Mouse (Mus musculus): ENCODE data around the gene Hsd3b1. TPM values are rescaled to one million over a fixed set of nuclear protein-coding genes. Genes with fewer than 3 reads are reported as not detected.
"Not testable (repeated sequence)": the region's sequence is repeated elsewhere in the genome, so short reads cannot be mapped to it uniquely, and the experiment has no call there.

Gene Hsd3b1
- over 10,000 TPM; 10,449 to 17,240 TPM for total RNA-seq (2021)
- long read RNA-seq, experiment 1, transcript Hsd3b1-201 (4 exons, 1,663 nt), result major isoform, 361 of 10,967 reads
- long read RNA-seq, experiment 1, transcript Hsd3b1-202 (5 exons, 1,855 nt), result minor isoform, 108 of 10,967 reads
- long read RNA-seq, experiment 1, partial matches to known transcripts, result 9,363 of 10,967 reads
- long read RNA-seq, experiment 1, other reads (novel, unspliced or antisense), result 1,135 of 10,967 reads
- long read RNA-seq, experiment 2, transcript Hsd3b1-201 (4 exons, 1,663 nt), result major isoform, 14 of 2,688 reads
- long read RNA-seq, experiment 2, partial matches to known transcripts, result 2,375 of 2,688 reads
- long read RNA-seq, experiment 2, other reads (novel, unspliced or antisense), result 299 of 2,688 reads

GRCm38 (mm10) chr3:98859576-98859975, at the start of gene Hsd3b1:
Hsd3b1 (minus strand) TSS chr3:98859794.
- no peak for DNase-seq

- no peak for DNase-seq
Observed at GRCm38 (mm10) chr3:98897606-98898005, 38.0 kb upstream of the Hsd3b1 start.

- DNase-seq, result peak in 1 of 2 experiments; percentile 36
Observed at GRCm38 (mm10) chr3:98895071-98895601, 35.5 kb upstream of the Hsd3b1 start.

- DNase-seq, result no peak
Observed at GRCm38 (mm10) chr3:98893057-98893772, 33.6 kb upstream of the Hsd3b1 start, which contains the start of gene Hao2. Hao2 (minus strand) TSS chr3:98893239.

- DNase-seq, result no peak
Observed at GRCm38 (mm10) chr3:98890430-98890829, 30.8 kb upstream of the Hsd3b1 start.

GRCm38 (mm10) chr3:98888206-98888605, 28.6 kb upstream of the Hsd3b1 start:
- peak; percentile 40 to 64 for DNase-seq

- DNase-seq, result no peak
Observed at GRCm38 (mm10) chr3:98880831-98881230, 21.2 kb upstream of the Hsd3b1 start.

- DNase-seq, result no peak
Observed at GRCm38 (mm10) chr3:98880216-98880615, 20.6 kb upstream of the Hsd3b1 start.

GRCm38 (mm10) chr3:98868219-98868618, 8.6 kb upstream of the Hsd3b1 start:
- no peak for DNase-seq

GRCm38 (mm10) chr3:98862800-98863199, 3.2 kb upstream of the Hsd3b1 start:
- DNase-seq, result no peak

- DNase-seq, result peak in 1 of 2 experiments; percentile 55
Observed at GRCm38 (mm10) chr3:98858051-98858450, 1.5 kb downstream of the Hsd3b1 start.

- no peak for DNase-seq
Observed at GRCm38 (mm10) chr3:98856892-98857291, 2.7 kb downstream of the Hsd3b1 start.

GRCm38 (mm10) chr3:98855160-98855559, 4.4 kb downstream of the Hsd3b1 start:
- no peak for DNase-seq

- no peak for DNase-seq
Observed at GRCm38 (mm10) chr3:98853685-98854084, 5.9 kb downstream of the Hsd3b1 start.

- DNase-seq, result peak in 1 of 2 experiments; percentile 42
Observed at GRCm38 (mm10) chr3:98853051-98853450, 6.5 kb downstream of the Hsd3b1 start.

GRCm38 (mm10) chr3:98852631-98853030, 7.0 kb downstream of the Hsd3b1 start:
- DNase-seq, result peak; percentile 43 to 45

- DNase-seq, result peak; percentile 41 to 49
Observed at GRCm38 (mm10) chr3:98851853-98852252, 7.7 kb downstream of the Hsd3b1 start.

GRCm38 (mm10) chr3:98850262-98850661, 9.3 kb downstream of the Hsd3b1 start:
- peak; percentile 47 to 57 for DNase-seq

GRCm38 (mm10) chr3:98848898-98849297, 10.7 kb downstream of the Hsd3b1 start:
- no peak for DNase-seq

- DNase-seq, result peak; percentile 20 to 31
Observed at GRCm38 (mm10) chr3:98814101-98814670, 45.4 kb downstream of the Hsd3b1 start, which contains the start of gene Hsd3b6. Hsd3b6 (minus strand) TSS chr3:98814443.

- DNase-seq, result not testable (repeated sequence)
Observed at GRCm38 (mm10) chr3:98812653-98813052, 46.9 kb downstream of the Hsd3b1 start.

GRCm38 (mm10) chr3:98805032-98805431, 54.6 kb downstream of the Hsd3b1 start:
- DNase-seq, result not testable (repeated sequence)

Data from adrenal gland, postnatal 36 days (tissue).